Mouse (Mus musculus) c-Kit-positive CD71-negative TER-119-negative erythroid progenitor cells, embryonic 14.5 days (primary cell): ENCODE data around the gene Gm49388.
"Not testable (repeated sequence)": the region's sequence is repeated elsewhere in the genome, so short reads cannot be mapped to it uniquely, and the experiment has no call there.

Experiments used
- DNase-seq: peaks from one replicate; pipeline ENCODE4 v3.0.0-alpha.2; 2013; ENCODE audit warnings: low read depth

Gene Gm49388

GRCm38 (mm10) chr7:127802313-127802712, 16.9 kb downstream of the Gm49388 start:
- no peak for DNase-seq

DNA sequence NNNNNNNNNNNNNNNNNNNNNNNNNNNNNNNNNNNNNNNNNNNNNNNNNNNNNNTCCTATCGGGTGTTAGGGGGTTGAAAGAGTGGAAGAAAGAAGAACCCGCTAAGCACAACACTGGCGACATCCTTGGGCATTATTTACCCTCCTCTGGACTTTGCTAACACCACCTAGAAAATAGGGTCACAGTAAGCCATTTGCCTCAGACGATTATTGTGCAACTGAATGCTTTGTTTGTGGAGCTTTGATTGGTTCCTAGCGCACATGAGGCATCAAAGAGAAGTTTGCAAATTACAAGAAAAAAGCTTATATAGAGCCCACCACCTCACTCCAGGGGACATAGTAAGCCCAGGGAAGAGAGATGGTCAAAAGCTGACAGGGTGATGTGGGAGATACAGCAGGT, 23.4 kb downstream of the Gm49388 start:
- no peak for DNase-seq

DNA sequence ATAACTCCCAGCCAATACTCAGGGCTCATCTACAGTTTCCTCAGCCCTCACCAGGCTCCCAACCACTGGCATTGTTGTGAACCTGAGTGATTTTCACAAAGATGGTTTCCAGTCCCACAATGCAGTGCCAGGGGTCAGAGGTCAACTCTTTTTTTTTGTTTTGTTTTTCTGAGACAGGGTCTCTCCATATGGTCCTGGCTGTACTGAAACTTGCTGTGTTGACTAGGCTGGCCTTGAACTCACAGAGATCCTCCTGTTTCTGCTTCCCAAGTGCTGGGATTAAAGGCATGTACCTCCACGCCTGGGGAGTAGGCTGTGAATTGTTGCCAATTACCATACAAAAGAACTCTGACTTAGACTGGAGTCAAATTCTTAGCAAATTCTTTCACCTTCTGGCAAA, 24.4 kb downstream of the Gm49388 start:
- no peak for DNase-seq

DNA sequence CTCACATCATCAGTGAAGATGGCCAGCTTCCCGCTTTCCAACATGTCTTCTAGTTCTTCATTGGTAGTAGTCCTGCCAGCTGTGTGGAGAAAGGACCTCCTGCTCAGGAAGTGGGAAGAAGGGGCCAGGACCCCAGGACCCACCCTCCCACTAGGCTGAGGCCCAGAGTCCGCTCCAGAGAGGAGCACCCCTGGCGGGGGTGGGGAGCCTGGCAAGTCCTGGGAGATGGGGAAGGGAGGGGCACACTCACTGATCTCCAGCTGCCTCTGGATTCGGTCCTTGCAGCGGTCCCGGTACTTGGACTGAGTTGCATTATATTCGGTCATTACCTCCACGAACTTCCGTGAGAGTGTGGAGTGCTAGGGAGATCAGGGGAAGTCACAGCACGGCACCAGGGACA, 25.2 kb downstream of the Gm49388 start:
- DNase-seq: no peak

DNA sequence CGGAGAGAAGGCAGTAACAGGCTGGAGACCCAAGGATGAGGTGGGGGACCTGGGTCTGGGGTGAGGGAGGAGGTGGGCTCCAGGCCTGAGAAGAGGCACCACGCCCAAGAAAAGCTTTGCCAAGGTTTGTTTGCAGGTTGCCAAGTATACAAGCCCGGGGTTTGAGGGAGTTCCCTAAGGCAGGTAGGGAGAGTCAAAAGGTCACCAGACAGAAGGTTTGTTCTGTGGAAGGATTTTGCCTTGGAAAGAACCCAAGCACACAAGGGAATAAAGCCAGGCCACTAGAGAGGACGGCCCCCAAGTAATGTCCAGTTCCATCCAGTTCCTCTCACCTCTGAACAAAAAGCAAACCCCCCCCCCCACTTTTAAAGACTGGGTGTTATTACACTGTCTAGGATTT, 25.8 kb downstream of the Gm49388 start:
- no peak for DNase-seq

DNA sequence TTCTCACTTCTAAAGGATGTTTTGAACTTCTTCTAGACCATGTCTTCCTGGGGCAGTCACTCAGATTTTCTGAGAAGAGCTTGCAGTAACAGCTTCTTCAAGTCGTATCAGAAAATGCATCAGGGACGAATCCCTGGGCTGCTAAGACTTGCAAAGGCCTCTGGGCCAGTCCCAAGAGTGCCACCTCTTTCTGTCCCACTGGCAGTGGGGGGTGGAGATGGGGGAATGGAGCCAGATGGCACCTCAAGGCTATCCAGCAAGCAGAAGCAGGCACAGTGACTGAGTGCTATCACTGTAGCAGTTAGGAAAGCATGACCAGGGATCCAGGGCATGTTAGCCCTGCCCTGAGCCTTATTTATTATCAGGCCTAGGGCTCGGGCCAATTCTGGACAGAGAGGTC, 26.9 kb downstream of the Gm49388 start:
- no peak for DNase-seq

GRCm38 (mm10) chr7:127813821-127814220, 28.4 kb downstream of the Gm49388 start:
- DNase-seq: no peak

- DNase-seq: no peak
Observed at GRCm38 (mm10) chr7:127814241-127814921, 29.0 kb downstream of the Gm49388 start.

GRCm38 (mm10) chr7:127815116-127815665, 29.8 kb downstream of the Gm49388 start:
- DNase-seq: no peak

DNA sequence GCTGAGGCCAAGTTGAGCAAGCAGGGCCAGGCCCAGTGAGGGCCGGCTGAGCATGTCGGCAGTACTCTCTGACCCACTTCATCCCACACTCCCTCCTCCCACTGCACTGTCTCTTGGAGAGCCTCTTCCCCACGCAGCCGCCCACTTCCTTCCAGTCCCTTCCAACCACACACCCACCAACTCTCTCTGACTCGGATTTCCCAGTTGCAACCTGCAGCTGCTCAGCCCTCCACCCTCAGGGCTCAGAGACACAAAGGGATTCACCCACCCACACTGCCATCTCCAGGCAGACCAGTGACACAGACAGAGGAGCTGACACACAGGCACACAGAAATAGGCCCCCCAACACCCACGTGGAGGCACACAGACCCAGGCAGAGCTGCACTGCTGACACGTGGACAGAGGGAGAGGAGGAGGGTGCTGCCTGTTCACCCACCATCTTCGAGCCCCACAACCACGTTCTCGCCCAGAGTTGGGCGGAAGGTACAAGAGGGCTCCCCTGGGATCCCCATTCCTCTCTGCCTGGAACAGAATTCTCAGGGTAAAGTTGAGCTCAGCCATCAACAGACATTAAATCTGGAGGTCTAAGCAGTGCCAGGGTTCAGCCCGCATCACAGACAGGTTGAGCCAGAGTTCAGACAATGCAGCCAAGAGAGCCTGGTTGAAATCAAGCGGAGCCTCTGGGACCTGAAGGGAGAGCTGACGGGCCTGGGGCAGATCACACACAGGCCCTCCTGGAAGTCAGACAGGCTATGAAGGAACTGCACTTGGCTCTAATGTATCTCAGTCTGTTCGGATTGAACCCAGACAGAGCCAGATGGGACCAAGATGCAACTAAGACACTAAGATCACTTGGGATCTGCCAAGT, 30.8 kb downstream of the Gm49388 start:
- DNase-seq: no peak

- no peak for DNase-seq
Observed at GRCm38 (mm10) chr7:127817053-127817452, 31.6 kb downstream of the Gm49388 start.

DNA sequence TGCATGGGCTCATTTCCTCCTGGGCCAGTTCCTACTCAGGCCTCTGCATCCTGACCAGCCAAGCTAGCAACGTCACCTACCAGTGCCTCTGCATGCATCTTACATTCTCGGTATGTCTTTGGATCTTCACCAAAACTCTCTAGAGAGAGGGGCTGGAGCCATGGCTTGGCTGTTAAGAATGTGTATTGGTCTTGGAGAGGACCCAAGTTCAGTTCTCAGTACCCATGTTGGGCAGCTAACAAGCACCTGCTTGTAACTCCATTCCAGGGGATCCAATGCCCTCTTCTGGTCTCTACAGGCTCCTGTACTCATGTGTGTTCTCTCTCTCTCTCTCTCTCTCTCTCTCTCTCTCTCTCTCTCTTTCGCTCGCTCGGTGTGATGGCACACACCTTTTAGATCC, 32.4 kb downstream of the Gm49388 start:
- DNase-seq: no peak

GRCm38 (mm10) chr7:127820836-127821509, 35.6 kb downstream of the Gm49388 start:
- no peak for DNase-seq

DNA sequence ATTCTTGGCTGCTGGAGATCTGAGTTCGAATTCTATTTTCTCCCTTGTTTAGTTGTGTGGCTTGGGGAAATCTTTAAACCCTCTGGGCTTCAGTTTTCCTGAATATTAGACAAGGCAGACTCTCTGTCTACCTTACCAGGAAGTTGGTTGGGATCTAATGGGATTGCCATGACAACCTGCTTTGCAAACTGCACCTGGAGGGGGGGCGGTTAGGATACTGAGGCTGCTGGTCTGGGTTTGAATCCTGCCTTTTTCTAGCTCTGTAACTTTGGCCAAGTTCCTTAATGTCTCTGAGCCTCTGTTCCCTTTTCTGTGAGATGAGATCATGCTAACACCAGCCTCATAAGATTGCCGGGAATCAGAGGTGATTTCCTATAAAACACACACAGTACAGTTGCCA, 37.1 kb downstream of the Gm49388 start:
- DNase-seq: no peak

GRCm38 (mm10) chr7:127823236-127824171, 38.1 kb downstream of the Gm49388 start:
- DNase-seq: no peak

- no peak for DNase-seq
Observed at GRCm38 (mm10) chr7:127824176-127824871, 38.9 kb downstream of the Gm49388 start, which contains the start of the genes Stx4a and Stx1b. Gene Stx4a (plus strand): TSS chr7:127824294. Gene Stx1b (minus strand): TSS chr7:127824549.

DNA sequence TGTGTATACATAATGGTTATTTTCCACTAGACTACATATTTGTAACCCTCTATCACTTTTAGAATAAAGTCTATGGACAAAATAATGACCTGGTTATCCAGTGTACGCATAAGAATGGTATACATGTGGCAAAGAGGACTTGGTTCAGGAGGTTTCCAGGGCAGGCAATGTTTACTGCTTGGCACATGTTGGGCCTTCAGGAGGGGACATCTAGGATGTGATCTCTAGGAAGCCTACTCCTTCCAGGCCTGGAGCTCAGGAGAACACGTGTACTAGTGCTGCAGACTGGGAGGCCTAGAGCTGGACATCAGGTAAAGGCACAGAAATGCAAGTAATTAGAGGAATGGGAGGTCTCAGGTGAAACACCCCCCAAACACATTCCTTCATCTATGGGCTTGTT, 50.1 kb downstream of the Gm49388 start:
- DNase-seq: no peak

- DNase-seq: no peak
Observed at GRCm38 (mm10) chr7:127837473-127837872, 52.1 kb downstream of the Gm49388 start.

DNA sequence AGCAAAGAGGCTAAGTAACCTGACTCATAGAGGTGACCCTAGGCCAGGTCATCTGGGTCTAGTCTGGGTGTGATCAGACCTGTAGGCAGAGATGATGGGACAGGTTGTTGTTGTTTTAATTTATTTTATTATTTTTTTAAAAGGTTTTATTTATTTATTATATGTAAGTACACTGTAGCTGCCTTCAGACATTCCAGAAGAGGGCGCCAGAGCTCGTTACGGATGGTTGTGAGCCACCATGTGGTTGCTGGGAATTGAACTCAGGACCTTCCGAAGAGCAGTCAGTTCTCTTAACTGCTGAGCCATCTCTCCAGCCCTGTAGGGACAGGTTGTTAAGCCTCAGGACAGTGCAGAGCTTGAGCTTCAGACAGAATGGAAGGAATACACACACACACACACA, 52.5 kb downstream of the Gm49388 start:
- DNase-seq: not testable (repeated sequence)

GRCm38 (mm10) chr7:127840031-127840430, 54.6 kb downstream of the Gm49388 start:
- not testable (repeated sequence) for DNase-seq

GRCm38 (mm10) chr7:127840886-127841285, 55.5 kb downstream of the Gm49388 start:
- DNase-seq: no peak
